Mouse (Mus musculus) MEL (cell line): ENCODE measurements around the gene Lhfpl3. TPM values are rescaled to one million over a fixed set of nuclear protein-coding genes. Genes with fewer than 3 reads are reported as not detected.

Source experiments
- DNase-seq: peaks from one replicate; pipeline ENCODE4 v3.0.0; 2011; ENCODE audit warnings: low read depth, low spot score
- H3K27ac ChIP-seq: 2 replicates; pipeline ENCODE4 v1.5.1; 2012; ENCODE audit warnings: low read depth, mild to moderate bottlenecking, control low read depth, low read length, moderate library complexity; ENCODE audit not compliant: control insufficient read depth
- H3K27me3 ChIP-seq, 2 experiments: fragments of 150-350 bp in 1 of 2; sonication (generic) in 1 of 2; 2 replicates each; pipeline ENCODE4 v1.6.1; 2012; ENCODE audit warnings: low read length in 2 of 2, mild to moderate bottlenecking in 2 of 2, improper control_type of control experiment in 1 of 2, moderate library complexity in 1 of 2; ENCODE audit not compliant: insufficient read depth in 2 of 2, control insufficient read depth in 1 of 2
- H3K36me3 ChIP-seq, 2 experiments: 2 replicates each; pipeline ENCODE4 v1.6.1; 2012 to 2014; ENCODE audit warnings: low read length in 2 of 2, improper control_type of control experiment in 1 of 2, inconsistent platforms in 1 of 2, mild to moderate bottlenecking in 1 of 2; ENCODE audit not compliant: insufficient read depth in 2 of 2, control insufficient read depth in 1 of 2
- H3K4me1 ChIP-seq, 2 experiments: fragments of 150-350 bp in 1 of 2; sonication (generic) in 1 of 2; 2 replicates each; pipeline ENCODE4 v1.6.1; 2012; ENCODE audit warnings: low read length in 2 of 2, improper control_type of control experiment in 1 of 2, mild to moderate bottlenecking in 1 of 2; ENCODE audit not compliant: insufficient read depth in 2 of 2, control insufficient read depth in 1 of 2
- H3K4me3 ChIP-seq, 2 experiments: fragments of 150-350 bp in 1 of 2; sonication (generic) in 1 of 2; 2 replicates each; pipeline ENCODE4 v1.5.1; 2012; ENCODE audit warnings: low read depth in 2 of 2, low read length in 2 of 2, mild to moderate bottlenecking in 2 of 2, moderate library complexity in 2 of 2, control low read depth in 1 of 2, improper control_type of control experiment in 1 of 2; ENCODE audit not compliant: control insufficient read depth in 1 of 2, insufficient read depth in 1 of 2
- H3K79me2 ChIP-seq: 2 replicates; pipeline ENCODE4 v1.6.1; 2012; ENCODE audit warnings: mild to moderate bottlenecking, low read length, moderate library complexity; ENCODE audit not compliant: control insufficient read depth, poor library complexity, insufficient read depth
- H3K9ac ChIP-seq: 2 replicates; pipeline ENCODE4 v1.6.1; 2012; ENCODE audit warnings: low read depth, mild to moderate bottlenecking, control low read depth, low read length, moderate library complexity; ENCODE audit not compliant: control insufficient read depth, poor library complexity, severe bottlenecking
- H3K9me3 ChIP-seq: fragments of 150-350 bp; sonication (generic); replicated peaks from 2 replicates; pipeline ENCODE4 v1.6.1; 2012; ENCODE audit warnings: mild to moderate bottlenecking, low read length, improper control_type of control experiment, moderate library complexity; ENCODE audit not compliant: insufficient read depth
- BHLHE40 ChIP-seq: IDR thresholded peaks from 2 replicates; pipeline ENCODE4 v1.6.1; 2012; ENCODE audit warnings: low read depth, mild to moderate bottlenecking, inconsistent platforms, low read length, improper control_type of control experiment, borderline replicate concordance
- CHD2 ChIP-seq: IDR thresholded peaks from 2 replicates; pipeline ENCODE4 v1.6.1; 2011; ENCODE audit warnings: low read length, improper control_type of control experiment
- ELF1 ChIP-seq: IDR thresholded peaks from 2 replicates; pipeline ENCODE4 v1.6.1; 2014; ENCODE audit warnings: low read depth, mild to moderate bottlenecking, inconsistent platforms, low read length, improper control_type of control experiment, moderate library complexity
- EP300 ChIP-seq, 2 experiments: IDR thresholded peaks; 2 replicates each; pipeline ENCODE4 v1.6.1; 2011; ENCODE audit warnings: improper control_type of control experiment in 2 of 2, low read length in 2 of 2, low read depth in 1 of 2, mild to moderate bottlenecking in 1 of 2
- ETS1 ChIP-seq: IDR thresholded peaks from 2 replicates; pipeline ENCODE4 v1.6.1; 2012; ENCODE audit warnings: low read depth, mild to moderate bottlenecking, inconsistent platforms, low read length, improper control_type of control experiment, moderate library complexity
- GABPA ChIP-seq: IDR thresholded peaks from 2 replicates; pipeline ENCODE4 v1.6.1; 2012; ENCODE audit warnings: low read depth, mild to moderate bottlenecking, inconsistent platforms, low read length, improper control_type of control experiment, moderate library complexity
- GATA1 ChIP-seq: IDR thresholded peaks from 2 replicates; pipeline ENCODE4 v1.6.1; 2011; ENCODE audit warnings: low read depth, low read length, improper control_type of control experiment
- HCFC1 ChIP-seq: IDR thresholded peaks from 2 replicates; pipeline ENCODE4 v1.6.1; 2012; ENCODE audit warnings: low read depth, mild to moderate bottlenecking, inconsistent platforms, low read length, improper control_type of control experiment, moderate library complexity
- KAT2A ChIP-seq: conservative IDR thresholded peaks from 2 replicates; pipeline ENCODE4 v1.6.1; 2012; ENCODE audit warnings: low read depth, low read length, improper control_type of control experiment, inconsistent platforms
- MAZ ChIP-seq: IDR thresholded peaks from 2 replicates; pipeline ENCODE4 v1.6.1; 2012; ENCODE audit warnings: low read depth, mild to moderate bottlenecking, inconsistent platforms, low read length, improper control_type of control experiment
- MYB ChIP-seq: IDR thresholded peaks from 2 replicates; pipeline ENCODE4 v1.6.1; 2011; ENCODE audit warnings: mild to moderate bottlenecking, low read depth, low read length, improper control_type of control experiment
- NELFE ChIP-seq: IDR thresholded peaks from 2 replicates; pipeline ENCODE4 v1.6.1; 2011; ENCODE audit warnings: low read depth, low read length, improper control_type of control experiment
- NRF1 ChIP-seq: IDR thresholded peaks from 2 replicates; pipeline ENCODE4 v1.6.1; 2014; ENCODE audit warnings: low read depth, mild to moderate bottlenecking, inconsistent platforms, low read length, improper control_type of control experiment, moderate library complexity; ENCODE audit not compliant: poor library complexity, insufficient read depth, severe bottlenecking
- POLR2AphosphoS5 ChIP-seq: IDR thresholded peaks from 2 replicates; pipeline ENCODE4 v1.6.1; 2012; ENCODE audit warnings: low read depth, borderline replicate concordance, mild to moderate bottlenecking, inconsistent platforms, low read length, moderate library complexity, mixed read lengths
- RAD21 ChIP-seq: IDR thresholded peaks from 2 replicates; pipeline ENCODE4 v1.6.1; 2011; ENCODE audit warnings: mild to moderate bottlenecking, low read depth, low read length, improper control_type of control experiment
- TAL1 ChIP-seq: IDR thresholded peaks from 2 replicates; pipeline ENCODE4 v1.6.1; 2012; ENCODE audit warnings: mild to moderate bottlenecking, inconsistent platforms, low read length, moderate library complexity, mixed read lengths
- TBP ChIP-seq: IDR thresholded peaks from 2 replicates; pipeline ENCODE4 v1.8.0; 2011; ENCODE audit warnings: low read depth, low read length, improper control_type of control experiment
- TCF12 ChIP-seq: IDR thresholded peaks from 2 replicates; pipeline ENCODE4 v1.6.1; 2014; ENCODE audit warnings: low read depth, mild to moderate bottlenecking, inconsistent platforms, low read length, improper control_type of control experiment, moderate library complexity
- UBTF ChIP-seq: IDR thresholded peaks from 2 replicates; pipeline ENCODE4 v1.6.1; 2012; ENCODE audit warnings: low read depth, mild to moderate bottlenecking, inconsistent platforms, low read length, improper control_type of control experiment, moderate library complexity, borderline replicate concordance; ENCODE audit not compliant: insufficient read depth
- USF1 ChIP-seq: IDR thresholded peaks from 2 replicates; pipeline ENCODE4 v1.6.1; 2014; ENCODE audit warnings: low read depth, mild to moderate bottlenecking, inconsistent platforms, low read length, improper control_type of control experiment, moderate library complexity
- ZC3H11A ChIP-seq: IDR thresholded peaks from 2 replicates; pipeline ENCODE4 v1.6.1; 2012; ENCODE audit warnings: low read depth, mild to moderate bottlenecking, inconsistent platforms, low read length, improper control_type of control experiment
- ZKSCAN1 ChIP-seq: IDR thresholded peaks from 2 replicates; pipeline ENCODE4 v1.6.1; 2012; ENCODE audit warnings: low read depth, mild to moderate bottlenecking, inconsistent platforms, low read length, improper control_type of control experiment, moderate library complexity
- ZMIZ1 ChIP-seq: IDR thresholded peaks from 2 replicates; pipeline ENCODE4 v1.6.1; 2012; ENCODE audit warnings: low read depth, mild to moderate bottlenecking, inconsistent platforms, low read length, improper control_type of control experiment, moderate library complexity
- polyA plus RNA-seq, 2 experiments: library from polyadenylated mRNA; stranded (reverse) in 1 of 2; unstranded in 1 of 2; fragments of >175 nt in 1 of 2; fragments of >200 nt in 1 of 2; gene quantifications; 2 replicates each; pipeline versions ENCODE4 v1.2.1 to v1.2.4; 2012; ENCODE audit warnings: low replicate concordance in 2 of 2, low read depth in 1 of 2; ENCODE audit not compliant: insufficient read length in 2 of 2, insufficient read depth in 1 of 2, missing spikeins in 1 of 2
- total RNA-seq: library from RNA; depleted of rRNA; stranded (reverse); fragments of 300-350 nt; gene quantifications from 2 replicates; pipeline ENCODE4 v1.2.3, GENCODE M21; 2012

The Lhfpl3 gene
- total and polyA plus RNA-seq, 3 experiments: not detected

DNA sequence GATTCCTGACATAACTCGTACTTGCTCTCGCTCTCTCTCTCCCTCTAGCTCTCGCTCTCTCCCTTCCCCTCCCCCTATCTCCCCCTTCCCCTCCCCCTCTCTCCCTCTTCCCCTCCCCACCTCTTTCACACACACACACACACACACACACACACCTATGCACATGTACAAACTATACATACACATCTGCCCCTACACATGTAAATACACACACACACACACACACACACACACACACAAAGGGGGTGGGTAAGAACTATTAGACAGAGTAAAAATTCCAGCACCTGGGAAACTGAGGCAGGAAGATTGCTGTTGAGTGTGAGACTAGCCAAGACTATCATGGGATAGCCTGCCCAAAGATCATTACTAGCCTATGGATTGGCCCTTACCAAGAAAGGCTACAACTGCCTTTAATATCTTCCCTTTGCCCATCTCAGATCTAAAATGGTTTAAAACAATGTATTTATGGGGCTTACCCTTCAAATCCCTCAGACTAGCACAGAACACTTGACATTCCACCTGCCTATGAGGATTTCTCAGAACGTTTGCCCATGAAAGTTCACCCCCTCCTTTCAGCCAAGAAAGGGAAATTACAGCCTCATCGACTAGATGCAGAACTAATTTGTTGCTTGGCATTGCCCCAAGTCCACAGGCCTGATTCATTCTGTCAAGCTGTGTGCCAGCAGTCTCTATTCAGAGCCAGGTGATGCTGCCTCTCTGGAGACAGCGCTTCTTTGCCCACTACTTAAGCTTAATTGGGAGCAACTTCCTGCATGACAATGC is 289.3 kb downstream of the Lhfpl3 start:
- H3K36me3 ChIP-seq: no peaks in the 10 kb centered on the region
- DNase-seq: no peak
- no peak overlapping the region for H3K4me3 ChIP-seq
- H3K9ac ChIP-seq: no peak overlapping the region
- no peaks in the 10 kb centered on the region; the same call in 1 of the 2 replicates for H3K9me3 ChIP-seq
- no peak for TF ChIP-seq KAT2A
- no peak for TF ChIP-seq ELF1
- no peak for TF ChIP-seq POLR2AphosphoS5
- no peak for TF ChIP-seq USF1
- no peak for TF ChIP-seq GATA1
- TF ChIP-seq TBP: no peak
- no peak for TF ChIP-seq CHD2
- no peak for TF ChIP-seq NELFE
- no peak for TF ChIP-seq NRF1
- no peak for TF ChIP-seq HCFC1
- TF ChIP-seq MAZ: no peak
- TF ChIP-seq MYB: no peak
- TF ChIP-seq GABPA: no peak
- TF ChIP-seq ZKSCAN1: no peak
- no peak for TF ChIP-seq TAL1
- H3K27me3 ChIP-seq: no peaks in the 10 kb centered on the region
- H3K4me1 ChIP-seq: no peaks in the 10 kb centered on the region
- no peak overlapping the region for H3K27ac ChIP-seq
- no peaks in the 10 kb centered on the region for H3K79me2 ChIP-seq

DNA sequence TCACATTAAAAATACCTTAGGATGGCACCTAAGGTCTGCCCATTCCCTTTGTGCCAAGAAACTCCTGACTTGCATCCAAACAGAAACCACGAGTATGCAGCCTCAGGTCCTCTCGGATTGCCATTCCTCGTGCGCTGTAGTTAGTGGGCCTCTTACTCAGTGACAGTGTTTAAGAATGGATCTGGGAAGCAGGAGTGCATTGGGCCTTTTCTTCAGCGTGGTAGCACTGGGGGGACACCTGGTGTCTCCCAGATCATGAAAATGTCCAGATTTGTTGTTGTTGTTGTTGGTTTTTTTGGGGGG is 289.8 kb downstream of the Lhfpl3 start:
- H3K27me3 ChIP-seq: no peaks in the 10 kb centered on the region
- DNase-seq: no peak
- no peak overlapping the region for H3K9ac ChIP-seq
- H3K9me3 ChIP-seq: no peaks in the 10 kb centered on the region; the same call in 1 of the 2 replicates
- H3K36me3 ChIP-seq: no peaks in the 10 kb centered on the region
- H3K79me2 ChIP-seq: no peaks in the 10 kb centered on the region
- H3K4me1 ChIP-seq: no peaks in the 10 kb centered on the region
- no peak overlapping the region for H3K27ac ChIP-seq
- H3K4me3 ChIP-seq: no peak overlapping the region
- TF ChIP-seq TCF12 (no peak), RAD21 (no peak), CHD2 (no peak), GABPA (no peak), ETS1 (no peak), EP300 (IDR thresholded peaks at IDR 0.05; ENCODE audit: low read depth in 1 of 2, low read length in 2 of 2) (no peak), ZC3H11A (no peak), BHLHE40 (no peak), UBTF (no peak), ZMIZ1 (no peak), NELFE (no peak), NRF1 (no peak)
